Mouse (Mus musculus): ENCODE results near the gene Arsb.

Gene Arsb

DNA sequence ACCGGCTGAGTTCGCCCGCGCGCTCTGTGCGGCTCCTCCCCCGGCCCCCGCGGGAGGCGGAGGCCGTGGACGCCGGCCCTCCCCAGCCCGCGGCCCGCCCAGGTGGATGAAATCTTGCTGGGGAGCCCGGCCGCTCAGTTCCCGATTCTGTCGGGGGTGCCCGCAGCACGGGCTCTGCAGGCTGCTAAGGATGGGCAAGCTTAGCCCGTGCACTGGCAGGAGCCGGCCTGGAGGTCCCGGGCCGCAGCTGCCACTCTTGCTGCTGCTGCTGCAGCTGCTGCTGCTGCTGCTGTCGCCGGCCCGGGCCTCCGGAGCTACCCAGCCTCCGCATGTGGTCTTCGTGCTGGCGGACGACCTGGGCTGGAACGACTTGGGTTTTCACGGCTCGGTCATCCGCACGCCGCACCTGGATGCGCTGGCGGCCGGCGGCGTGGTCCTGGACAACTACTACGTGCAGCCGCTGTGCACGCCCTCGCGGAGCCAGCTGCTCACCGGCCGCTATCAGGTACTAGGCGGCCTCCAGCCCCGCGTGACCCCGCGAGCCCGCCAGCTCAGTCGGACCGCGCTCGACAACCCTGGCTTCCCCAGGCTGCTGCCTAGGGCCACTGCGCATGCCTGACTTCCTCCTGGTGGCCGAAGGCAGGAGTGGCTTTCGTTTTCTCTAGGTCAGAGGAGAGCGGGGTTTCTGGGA, at the start of gene Arsb:
TSS of gene Arsb (plus strand) at position 43 of the 691 bp plus-strand sequence.
- peak; percentile 80 to 83 for DNase-seq

DNA sequence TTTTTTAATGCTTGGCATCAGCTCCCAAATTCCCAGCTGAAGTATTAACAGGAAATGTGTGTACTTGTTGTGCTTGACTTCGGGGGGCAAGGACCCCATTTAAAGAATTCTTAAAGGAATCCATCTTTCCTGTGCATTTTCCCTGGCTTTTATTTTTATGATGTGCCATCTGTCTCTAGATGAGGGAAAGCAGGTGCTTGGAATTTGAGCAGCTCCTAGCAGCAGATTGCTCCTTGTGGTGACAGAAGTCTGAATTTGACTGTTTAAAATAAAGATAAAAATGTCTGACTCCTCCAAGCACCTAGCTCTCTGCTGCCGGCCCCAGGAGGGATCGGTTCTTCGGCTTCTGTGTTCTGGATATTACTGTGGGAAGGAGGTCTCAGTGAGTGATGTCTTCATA, 49.5 kb upstream of the Arsb start:
- DNase-seq, result no peak

DNA sequence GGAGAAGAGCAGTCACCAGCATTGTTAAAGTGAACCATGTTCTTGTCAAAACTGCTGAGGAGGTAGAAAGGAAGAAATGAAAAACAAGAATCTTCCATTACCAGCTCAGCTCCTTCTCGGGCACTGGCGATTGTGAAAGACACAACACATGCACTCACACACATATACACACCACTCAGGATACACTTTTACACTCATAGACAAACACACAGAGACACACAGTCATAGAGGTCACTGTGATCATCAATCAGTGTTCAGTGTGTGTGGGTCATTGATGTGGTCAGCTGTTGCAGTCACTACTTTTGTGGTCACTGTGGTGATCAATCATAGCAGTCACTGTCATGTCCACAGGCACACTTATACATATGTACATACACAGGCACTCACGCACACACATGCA, 48.0 kb upstream of the Arsb start:
- no peak for DNase-seq

DNA sequence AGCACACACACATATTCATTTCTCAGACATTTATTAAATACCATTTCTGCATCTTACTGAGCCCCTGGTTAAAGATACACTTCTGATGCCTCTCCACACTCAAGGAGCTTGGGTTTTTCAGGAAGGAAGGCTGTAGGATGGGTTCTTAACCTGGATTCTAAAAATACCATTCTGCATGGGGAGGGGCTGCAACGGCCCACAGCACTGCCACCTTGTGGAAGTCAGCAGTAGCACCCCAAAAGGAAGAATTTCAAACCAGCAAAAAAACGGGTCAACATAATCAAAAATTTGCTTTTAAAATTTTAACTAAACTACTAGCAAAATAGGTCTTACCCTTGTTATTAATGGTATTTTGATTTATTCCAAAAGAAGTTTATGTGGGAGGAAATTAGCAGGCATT, 47.2 kb upstream of the Arsb start:
- DNase-seq, result peak; percentile 8 to 12

DNA sequence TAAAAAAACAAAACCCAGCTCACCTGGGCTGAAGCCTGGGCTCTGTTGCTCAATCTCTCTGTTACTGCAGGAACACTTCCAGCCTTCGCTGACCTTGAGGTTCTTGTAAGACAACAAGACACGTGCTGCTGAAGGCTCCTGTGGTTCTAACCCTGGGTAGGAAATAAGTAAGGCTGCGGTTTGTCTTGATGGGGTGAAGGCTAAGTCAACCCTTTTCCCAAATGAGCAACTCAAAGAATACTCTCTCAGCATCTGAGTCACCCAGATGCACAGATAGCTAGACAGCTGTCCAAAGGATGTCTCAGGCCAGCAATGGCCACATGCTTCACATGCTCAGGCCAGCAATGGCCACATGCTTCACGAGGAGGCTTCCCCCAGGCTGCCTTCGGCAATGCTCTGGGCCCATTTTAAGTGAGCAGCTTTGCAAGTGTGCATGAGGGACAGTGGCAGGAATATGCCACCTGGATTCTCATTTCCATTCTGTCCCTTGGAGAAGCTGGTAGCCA, 36.2 kb upstream of the Arsb start:
- DNase-seq, result no peak

DNA sequence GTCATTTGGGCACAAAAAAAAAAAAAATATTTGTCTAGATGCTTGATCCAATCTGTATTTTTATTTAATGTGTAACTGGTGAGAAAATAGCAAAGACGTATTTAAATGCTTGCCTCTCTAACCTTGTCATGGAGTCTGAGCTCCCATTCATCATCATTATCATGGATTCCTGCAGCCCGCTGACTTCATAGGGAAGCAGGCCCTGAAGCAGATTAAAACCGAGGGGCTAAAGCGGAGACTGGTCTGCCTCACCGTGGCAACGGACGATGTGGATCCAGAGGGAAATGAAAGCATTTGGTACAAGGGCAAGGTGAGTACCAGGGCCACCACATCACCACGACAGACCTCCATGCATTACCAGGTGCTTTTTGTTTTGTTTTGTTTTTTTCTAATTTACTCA, 27.3 kb upstream of the Arsb start:
- no peak for DNase-seq

DNA sequence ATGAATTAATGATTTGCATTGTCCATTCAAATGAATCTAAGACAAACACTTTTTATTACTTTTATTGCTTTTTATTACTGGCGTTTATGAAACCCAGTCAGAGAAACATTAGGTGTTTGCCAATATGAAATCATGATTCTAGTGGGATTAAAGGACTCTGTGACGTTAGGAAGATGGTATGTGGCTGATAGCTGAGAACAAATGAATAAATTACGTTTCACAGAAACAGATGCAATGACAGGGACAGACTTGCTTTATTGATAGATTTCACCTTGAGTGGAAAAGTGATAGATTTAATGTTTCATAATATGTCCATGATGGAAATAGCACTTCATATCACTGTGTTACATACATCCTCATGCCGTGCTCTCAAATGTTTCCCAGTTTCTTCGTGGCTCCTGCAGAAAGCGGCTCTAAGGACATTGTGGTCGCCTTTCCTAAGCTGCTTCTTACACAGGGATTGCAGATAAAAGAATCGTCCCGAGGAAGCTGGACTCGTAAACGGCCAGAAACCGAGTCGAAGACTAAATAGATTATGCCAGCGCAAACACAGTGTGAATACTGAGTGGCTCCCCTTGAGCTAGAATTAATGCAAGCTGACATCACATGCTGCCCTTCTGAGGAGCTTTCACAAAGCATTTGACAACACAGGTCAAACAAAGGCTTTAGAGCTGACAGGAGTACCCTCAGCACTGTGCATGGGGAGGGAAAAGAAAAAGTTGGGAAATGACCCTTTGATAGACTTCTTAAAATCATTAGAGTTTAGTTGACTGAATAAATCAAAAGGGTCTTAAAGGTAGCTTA, 18.6 kb upstream of the Arsb start:
- no peak for DNase-seq

DNA sequence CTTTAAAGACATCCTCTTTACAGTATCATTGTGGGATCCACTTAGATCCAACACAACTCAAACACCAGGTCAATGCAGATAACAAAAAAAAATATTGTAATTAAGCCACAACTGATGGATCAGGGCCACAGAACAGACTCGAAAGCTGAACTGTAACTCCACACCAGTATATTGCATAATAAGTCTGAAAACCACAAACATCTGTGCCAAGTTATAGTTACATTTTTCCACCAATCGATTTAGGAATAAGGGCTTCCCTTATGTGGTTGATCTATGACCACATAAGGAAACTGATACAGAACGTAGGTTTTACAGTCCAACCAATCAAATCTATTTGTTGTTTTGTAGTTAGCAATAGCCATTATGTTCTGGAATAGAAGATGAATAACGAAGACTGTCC, 16.3 kb upstream of the Arsb start:
- no peak for DNase-seq

DNA sequence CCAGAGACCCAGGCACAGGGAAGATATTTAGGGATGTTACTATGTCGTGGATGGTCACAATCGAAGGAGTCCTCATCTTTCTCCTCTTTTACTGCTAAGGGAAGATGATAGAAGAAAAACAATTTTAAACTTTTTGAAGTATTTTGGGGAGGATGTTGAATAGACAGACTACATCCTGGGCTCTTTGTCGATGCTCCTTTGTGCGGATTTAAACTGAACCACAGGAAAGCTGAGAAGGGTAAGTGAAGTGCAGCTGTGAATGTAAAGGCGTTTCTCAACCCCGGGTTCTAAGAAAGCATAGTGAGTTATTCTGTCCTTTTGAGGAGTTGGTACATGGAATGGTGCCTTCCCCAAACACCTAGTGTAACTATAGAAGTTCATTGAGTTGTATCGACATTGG, 14.8 kb upstream of the Arsb start:
- DNase-seq, result no peak

DNA sequence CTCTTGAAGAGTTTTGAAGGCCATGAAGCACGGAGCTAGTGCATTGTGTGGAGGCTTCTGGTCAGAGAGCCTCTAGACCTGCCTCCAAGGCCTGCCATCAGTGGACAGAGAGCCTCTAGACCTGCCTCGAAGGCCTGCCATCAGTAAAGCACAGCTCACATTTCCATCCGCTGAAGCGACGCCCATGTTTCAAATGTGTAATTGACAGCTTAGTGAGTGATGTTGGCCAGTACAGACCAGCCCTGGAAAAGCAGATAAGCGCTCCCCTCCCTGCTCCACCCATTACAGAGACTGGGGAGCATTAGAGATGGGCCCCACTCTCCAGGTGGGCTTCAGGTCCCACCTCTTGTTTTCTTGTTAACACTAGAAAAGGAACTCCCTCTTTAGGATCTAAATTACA, 13.9 kb upstream of the Arsb start:
- no peak for DNase-seq

DNA sequence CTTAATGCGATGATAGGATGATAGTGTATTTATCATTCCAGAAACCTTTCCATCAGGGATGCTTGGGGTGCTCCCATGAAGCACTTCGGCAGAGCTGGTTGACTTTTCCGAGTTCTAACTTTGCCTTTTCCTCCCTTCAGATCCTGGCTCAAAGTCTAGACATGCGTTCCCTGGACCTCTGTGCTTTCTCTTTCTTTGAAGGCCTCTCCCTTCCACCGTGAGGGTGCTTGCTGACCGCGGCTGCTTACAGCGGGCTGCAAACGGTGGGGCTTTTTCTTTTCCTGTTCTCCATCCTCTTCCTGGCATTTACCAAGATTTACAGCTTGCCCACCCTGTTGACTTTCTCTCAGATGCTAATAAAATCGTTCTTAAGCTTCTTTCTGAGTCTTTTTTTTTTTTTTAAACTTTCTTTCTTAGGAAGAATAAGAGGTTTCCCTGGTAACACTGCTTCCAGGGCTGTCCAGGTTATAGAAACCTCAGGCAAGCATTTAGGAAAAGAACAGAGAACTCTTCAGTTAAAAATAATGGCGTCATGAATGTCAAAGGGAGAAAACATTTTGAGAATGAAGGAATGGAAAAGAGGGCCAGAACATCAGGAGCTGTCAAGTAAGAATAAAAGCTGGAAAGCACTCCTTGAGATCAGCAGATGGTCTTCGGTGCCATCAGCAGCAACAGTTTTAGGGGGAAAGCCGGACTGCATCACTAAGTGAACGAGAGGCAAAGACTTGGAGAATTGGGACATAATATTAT, 13.1 kb upstream of the Arsb start:
- DNase-seq, result no peak

DNA sequence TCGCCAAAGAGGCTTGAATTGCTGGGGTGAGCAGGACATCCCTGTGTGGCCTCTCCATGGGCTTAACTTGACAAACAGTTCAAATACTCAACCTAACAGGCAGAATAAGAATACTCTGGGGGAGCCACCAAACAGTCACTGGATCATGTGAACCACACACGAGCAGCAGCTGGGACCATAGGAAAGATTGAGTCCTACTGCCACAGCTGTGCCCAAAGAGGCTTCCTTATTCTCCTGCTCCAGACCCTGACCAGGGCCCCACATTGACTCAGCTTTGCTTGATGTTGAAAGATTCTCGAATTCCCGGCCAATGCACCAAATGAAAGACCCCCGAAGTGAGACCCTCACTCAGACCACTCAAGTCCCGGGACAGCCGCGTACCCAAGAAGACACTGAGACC, 9.6 kb upstream of the Arsb start:
- no peak for DNase-seq

DNA sequence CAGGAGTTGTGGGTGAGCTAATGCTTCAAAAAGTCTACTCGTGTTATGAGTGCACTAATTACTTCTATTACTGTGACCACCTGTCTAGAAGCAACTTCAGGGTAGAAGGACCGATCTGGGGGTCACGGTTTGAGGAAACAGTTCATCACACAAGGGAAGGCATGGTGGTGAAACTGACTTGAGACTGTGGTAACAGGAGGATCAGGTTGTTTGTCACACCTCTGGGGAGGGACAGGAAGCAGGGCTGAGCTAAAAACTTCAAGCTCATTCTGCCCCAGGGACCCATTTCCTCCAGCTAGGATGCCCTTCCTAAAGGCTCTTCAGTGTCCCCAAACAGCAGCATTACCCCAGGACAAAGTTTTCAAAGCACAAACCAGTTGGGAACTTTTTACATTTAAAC, 8.6 kb upstream of the Arsb start:
- DNase-seq, result no peak

DNA sequence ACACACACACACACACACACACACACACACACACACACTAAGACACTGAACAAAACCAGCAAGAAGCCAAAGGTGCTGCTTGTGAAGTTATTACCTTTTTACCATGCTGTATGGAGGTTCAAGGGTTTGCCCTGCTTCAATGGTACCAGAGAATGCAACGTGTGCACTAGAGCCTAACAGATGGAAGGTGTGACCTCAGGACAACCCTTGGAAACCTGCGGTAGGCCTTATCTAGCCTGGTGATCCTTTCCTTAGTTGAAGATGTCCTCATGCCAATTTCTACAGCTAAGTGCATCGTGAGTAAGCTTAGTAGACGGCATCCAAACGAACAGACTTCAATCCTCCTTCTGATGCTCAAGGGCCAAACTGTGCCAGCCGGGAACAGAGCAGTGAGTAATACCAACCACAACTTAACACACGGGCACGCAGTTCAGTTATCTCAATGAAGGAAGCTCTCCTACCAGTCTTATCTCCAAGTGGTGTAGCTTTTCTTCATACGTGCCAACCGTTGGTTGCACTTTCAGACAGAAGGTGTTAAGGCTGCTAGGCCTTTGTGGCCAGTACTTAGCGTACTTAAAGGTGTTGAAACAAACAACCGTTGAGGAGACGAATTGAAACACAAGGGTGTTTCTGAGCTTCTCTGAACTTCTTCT, 7.0 kb upstream of the Arsb start:
- DNase-seq, result no peak

DNA sequence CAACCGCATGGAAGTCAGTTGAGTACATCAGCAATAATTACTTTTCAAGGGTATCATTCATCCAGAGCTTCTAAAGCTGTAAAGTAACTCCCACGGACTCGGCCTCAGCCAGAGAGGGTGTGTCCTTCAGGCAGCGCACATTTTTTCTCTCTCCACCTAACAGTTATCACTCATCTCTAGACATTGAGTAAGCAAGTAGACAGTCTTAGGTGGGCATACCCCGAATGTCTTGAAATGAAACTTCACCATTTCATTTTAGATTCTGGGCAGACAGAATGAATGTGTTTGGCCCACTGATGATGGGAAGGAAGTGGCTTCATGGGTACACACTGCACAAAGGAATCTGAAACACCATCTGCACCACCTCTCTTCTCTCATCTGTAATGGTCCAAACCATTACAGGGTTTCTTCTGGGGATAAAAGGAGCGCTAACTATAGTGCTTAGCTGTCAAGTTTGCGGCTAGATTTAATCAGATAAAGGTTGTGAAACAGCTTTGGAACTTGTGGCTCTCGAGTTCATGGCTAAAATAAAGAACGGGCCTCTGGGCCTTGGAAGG, 321 bp upstream of the Arsb start:
- DNase-seq, result no peak

DNA sequence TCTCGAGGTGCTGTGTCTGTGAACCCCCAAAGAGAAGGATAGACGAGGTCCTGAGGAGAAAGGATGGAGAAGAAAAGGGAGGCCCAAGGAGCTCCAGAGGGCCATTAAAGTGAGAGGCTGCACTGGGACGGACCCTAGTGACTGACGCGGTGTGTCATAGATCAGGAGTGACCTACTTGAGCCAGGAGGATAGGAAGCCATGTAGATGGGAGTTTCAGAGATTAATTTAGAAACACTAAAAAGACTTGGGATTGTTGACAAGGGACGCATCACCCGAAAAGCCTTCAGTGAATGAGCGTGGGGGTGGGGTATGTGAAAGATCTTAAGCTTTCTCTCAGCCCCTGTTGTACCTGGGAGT, 828 bp downstream of the Arsb start:
- no peak for DNase-seq

DNA sequence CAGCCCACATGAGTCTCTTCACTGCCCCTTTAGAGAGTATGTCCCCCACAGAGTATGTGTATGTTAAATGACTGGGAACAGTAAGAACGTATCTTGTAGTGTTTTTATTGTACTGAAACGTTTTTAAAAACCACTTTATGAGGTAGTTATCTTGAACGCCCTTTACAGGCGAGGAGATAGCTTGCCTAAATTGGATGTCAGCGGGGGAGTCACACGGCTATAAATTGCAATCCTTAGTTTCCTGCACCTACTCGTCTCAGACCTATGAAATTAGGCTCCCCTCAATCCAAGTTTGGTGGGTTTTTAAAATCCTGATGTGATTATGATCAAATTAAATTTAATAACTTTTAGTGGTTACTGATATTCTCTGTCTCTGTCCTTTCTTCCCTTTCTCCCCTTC, 1.4 kb downstream of the Arsb start:
- DNase-seq, result no peak

DNA sequence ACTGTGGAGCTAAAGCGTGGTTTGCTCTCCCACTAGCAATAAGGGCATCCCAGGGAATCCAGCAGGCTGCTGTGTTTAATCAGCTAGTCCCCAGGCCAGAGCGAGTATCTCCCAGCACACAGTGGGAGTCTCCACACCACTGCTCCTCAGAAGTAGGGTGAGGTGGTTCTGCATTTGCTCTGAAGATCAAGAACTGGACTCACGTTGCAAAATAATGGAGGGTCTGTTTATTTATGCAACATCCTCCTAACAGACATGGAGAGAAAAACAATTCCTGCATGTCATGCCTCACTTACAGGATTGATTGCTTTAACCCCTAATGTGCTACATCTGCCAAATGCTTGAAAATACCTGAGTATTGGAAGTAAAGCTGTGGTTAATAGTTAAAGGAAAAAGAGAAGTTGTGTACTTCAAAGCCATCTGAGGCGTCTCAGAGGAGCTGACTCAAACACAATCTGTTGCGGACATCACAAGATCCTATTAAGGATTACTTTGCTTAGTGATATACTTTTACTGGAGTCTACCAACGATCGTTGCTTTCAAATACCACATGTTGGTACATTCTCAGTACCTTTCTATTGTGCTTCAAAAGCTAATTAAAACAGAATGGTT, 2.4 kb downstream of the Arsb start:
- DNase-seq, result no peak

DNA sequence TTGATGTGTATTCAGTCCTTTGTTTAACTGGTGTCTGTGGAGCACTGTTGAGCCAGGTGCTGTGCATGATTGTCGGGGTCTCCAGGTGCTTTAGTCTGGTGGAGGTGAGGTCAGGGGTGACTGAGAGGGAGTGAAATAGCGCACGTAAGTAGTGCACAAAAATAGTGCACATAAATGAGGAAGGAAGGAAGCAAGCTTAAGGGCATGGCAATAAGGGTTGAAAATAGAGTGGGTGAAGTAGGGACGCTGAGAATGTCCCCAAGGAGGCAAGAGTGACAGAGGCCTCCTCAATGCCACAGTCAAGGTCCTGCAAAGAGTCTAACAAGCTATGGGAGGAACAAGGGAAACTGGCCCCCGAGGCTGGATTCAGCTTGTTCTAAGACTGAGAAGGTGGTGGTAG, 11.4 kb downstream of the Arsb start:
- DNase-seq, result peak in 1 of 2 experiments; percentile 6

DNA sequence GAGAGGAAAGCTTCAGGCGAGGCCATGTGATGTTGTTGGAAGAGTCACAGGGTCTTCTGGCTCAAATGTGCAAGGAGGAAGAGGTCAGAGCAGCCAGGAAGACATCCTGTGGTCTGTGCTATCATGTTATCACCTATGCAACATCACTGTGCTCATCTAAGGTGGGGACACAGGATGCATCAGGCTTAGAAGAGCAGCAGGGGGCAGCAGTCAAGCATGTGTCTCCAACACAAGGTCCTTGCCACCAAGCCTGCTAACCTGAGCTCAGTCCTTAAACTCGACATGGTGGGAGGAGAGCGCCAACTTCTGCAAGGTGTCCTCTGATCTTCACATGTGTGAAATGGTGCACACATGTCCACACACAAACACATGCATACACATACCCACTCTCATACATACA, 13.9 kb downstream of the Arsb start:
- DNase-seq, result peak; percentile 32 to 38

DNA sequence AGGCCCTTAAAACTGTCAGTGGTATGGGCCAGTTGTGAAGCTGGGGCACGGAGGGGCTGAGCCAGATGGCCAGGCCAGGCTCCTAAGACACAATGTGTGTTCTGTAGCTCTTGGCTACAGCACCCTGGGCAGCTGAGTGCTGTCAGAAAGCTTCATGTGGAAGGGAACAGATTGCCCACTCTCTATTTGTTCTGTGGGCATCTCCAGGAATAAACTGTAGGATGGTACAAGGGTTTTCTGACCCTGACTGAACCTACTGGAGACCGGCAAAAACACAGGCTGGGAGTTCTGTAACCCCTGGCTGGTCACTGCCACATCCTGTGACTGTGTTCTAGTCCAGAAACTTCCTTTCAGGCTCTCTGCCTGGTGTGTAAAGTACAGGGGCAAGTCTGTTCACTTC, 14.6 kb downstream of the Arsb start:
- no peak for DNase-seq

DNA sequence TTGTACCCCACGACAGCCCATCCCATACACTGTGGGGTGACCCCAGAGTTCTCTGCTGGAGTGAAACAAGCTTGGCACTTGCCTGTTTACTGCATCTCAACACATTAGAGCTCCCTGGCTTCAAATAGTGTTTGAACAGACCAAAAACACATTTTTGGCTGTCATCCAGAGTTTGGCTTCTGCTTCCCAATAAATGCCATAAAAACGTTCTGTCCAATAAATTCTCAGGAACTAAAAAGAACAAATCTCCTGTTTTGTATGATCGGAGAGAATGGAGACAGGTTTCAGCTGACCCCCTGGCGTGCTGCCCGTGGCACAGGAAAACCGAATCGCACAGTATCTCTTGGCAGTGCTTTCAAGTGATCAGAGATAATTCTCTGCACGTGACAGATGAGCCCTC, 16.2 kb downstream of the Arsb start:
- no peak for DNase-seq
